Mouse (Mus musculus): ENCODE results near the gene Cnn3. TPM values are rescaled to one million over a fixed set of nuclear protein-coding genes. Genes with fewer than 3 reads are reported as not detected.

Gene Cnn3
- polyA plus RNA-seq, 1 experiment from 2014 or later: 375 TPM

DNA sequence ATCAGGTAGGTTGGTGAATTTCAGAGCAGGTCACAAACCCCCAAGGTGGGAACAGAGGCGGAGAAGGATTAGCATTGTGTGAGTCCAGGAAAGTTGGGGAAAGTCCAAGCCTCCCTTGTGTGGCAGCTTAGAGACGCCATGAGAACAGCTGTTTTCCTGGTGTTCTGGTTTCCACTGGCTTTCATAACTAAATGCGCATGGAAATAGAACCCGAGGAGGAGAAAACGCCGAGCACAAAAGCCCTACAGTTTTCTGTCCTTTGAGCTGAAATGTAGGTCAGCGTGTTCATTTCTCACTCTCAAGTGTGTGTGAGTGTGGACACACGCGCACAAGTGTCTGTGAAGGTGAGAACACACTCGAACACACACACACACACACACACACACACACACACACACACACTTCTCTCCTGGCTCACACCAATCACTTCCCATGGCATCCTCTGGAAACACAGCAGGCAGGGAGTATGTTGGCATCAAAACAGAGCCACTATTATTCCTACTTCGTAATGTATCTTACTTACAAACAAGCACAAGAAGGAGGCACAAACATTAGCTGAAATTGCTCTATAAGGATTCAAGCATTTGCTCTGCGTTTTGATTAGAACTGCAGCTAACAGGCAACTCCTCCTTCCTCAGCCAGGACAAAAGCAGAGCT lies 63.3 kb downstream of the Cnn3 start:
- no peak for ATAC-seq
- H3K9ac ChIP-seq (ENCODE audit: low read depth, low read length): no peak overlapping the region
- WGBS: 70% methylated on average over 12 of the region's 12 CpGs
- H3K9me3 ChIP-seq (ENCODE audit: control insufficient read depth, low read length): no peaks in the 10 kb centered on the region
- H3K4me3 ChIP-seq (ENCODE audit: low read length): no peak overlapping the region
- H3K27me3 ChIP-seq (replicated peaks; ENCODE audit: control insufficient read depth, insufficient read depth, low read length): no peaks in the 10 kb centered on the region
- no peak overlapping the region for H3K4me2 ChIP-seq (ENCODE audit: low read depth, low read length)
- no peak overlapping the region for H3K27ac ChIP-seq (ENCODE audit: low read length)
- H3K4me1 ChIP-seq (ENCODE audit: control insufficient read depth, insufficient read depth, low read length): peaks cover 4% of the 10 kb centered on the region; the same call in 1 of the 2 replicates
- H3K36me3 ChIP-seq (ENCODE audit: control insufficient read depth, insufficient read depth, low read length): no peaks in the 10 kb centered on the region

- WGBS: 47% methylated on average over 5 of the region's 5 CpGs
Observed at GRCm38 (mm10) chr3:121490941-121491340, 64.6 kb downstream of the Cnn3 start.

DNA sequence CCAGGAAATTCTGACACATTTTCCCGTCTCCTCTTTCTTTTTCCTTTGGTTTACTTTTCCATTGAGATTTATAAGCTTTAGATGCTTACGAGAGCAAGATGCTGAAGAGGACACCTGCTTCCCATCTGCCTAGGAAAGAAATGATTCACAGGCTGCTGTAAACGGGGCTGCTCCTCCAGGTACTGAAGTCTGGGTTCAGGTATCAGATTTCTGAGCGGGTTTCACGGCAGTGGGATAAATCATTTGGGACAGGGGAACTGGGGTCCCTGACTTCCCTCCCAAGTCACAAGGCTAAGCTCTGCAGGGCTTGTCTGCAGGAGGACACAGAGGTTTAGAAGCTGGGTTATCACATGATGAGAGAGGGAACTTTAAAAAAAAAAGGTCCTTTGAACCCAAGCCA lies 65.7 kb downstream of the Cnn3 start:
- no peak overlapping the region for H3K9ac ChIP-seq (ENCODE audit: low read depth, low read length)
- no peak overlapping the region for H3K27ac ChIP-seq (ENCODE audit: low read length)
- H3K4me1 ChIP-seq (ENCODE audit: control insufficient read depth, insufficient read depth, low read length): peaks cover 4% of the 10 kb centered on the region; the same call in 1 of the 2 replicates
- no peaks in the 10 kb centered on the region for H3K27me3 ChIP-seq (replicated peaks; ENCODE audit: control insufficient read depth, insufficient read depth, low read length)
- no peak overlapping the region for H3K4me3 ChIP-seq (ENCODE audit: low read length)
- H3K9me3 ChIP-seq (ENCODE audit: control insufficient read depth, low read length): no peaks in the 10 kb centered on the region
- no peak overlapping the region for H3K4me2 ChIP-seq (ENCODE audit: low read depth, low read length)
- whole genome bisulfite sequencing: 39% methylated on average over 5 of the region's 5 CpGs
- no peak for ATAC-seq
- no peaks in the 10 kb centered on the region for H3K36me3 ChIP-seq (ENCODE audit: control insufficient read depth, insufficient read depth, low read length)

More at GRCm38 (mm10) chr3:121490941-121491340, 64.6 kb downstream of the Cnn3 start:
- no peak overlapping the region for H3K4me2 ChIP-seq (ENCODE audit: low read depth, low read length)
- H3K36me3 ChIP-seq (ENCODE audit: control insufficient read depth, insufficient read depth, low read length): no peaks in the 10 kb centered on the region
- H3K4me1 ChIP-seq (ENCODE audit: control insufficient read depth, insufficient read depth, low read length): peaks cover 4% of the 10 kb centered on the region; the same call in 1 of the 2 replicates
- no peaks in the 10 kb centered on the region for H3K9me3 ChIP-seq (ENCODE audit: control insufficient read depth, low read length)
- no peaks in the 10 kb centered on the region for H3K27me3 ChIP-seq (replicated peaks; ENCODE audit: control insufficient read depth, insufficient read depth, low read length)
- H3K9ac ChIP-seq (ENCODE audit: low read depth, low read length): no peak overlapping the region
- no peak overlapping the region for H3K4me3 ChIP-seq (ENCODE audit: low read length)
- no peak for ATAC-seq
- H3K27ac ChIP-seq (ENCODE audit: low read length): no peak overlapping the region

GRCm38 (mm10) chr3:121493997-121494421 lies 67.7 kb downstream of the Cnn3 start:
- no peak overlapping the region for H3K27ac ChIP-seq (ENCODE audit: low read length)
- H3K4me1 ChIP-seq (ENCODE audit: control insufficient read depth, insufficient read depth, low read length): peaks cover 4% of the 10 kb centered on the region; the same call in 1 of the 2 replicates
- no peaks in the 10 kb centered on the region for H3K36me3 ChIP-seq (ENCODE audit: control insufficient read depth, insufficient read depth, low read length)
- no peak overlapping the region for H3K9ac ChIP-seq (ENCODE audit: low read depth, low read length)
- H3K27me3 ChIP-seq (replicated peaks; ENCODE audit: control insufficient read depth, insufficient read depth, low read length): no peaks in the 10 kb centered on the region
- no peak overlapping the region for H3K4me2 ChIP-seq (ENCODE audit: low read depth, low read length)
- H3K9me3 ChIP-seq (ENCODE audit: control insufficient read depth, low read length): no peaks in the 10 kb centered on the region
- WGBS: 82% methylated on average over 7 of the region's 7 CpGs
- no peak for ATAC-seq
- no peak overlapping the region for H3K4me3 ChIP-seq (ENCODE audit: low read length)

DNA sequence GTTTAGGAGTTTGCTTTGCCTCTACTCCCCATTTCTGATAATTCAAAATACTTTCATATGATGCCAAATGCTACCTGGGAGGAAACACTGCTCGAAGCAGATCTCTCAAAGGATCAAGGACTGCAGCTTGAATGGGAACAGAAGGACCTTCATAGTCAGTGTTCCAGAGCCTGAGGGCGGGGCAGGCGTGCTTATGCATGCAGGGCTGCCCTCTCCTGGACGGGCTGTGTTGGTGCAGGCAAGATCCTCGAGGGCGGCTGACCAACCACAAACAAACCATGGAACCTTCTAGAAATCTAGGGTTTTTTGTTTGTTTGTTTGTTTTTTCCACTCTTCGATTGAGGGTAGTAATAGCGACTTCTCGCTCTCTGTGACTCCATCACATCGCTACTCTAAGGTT lies 73.9 kb downstream of the Cnn3 start:
- Histone ChIP-seq H3K36me3 (ENCODE audit: control insufficient read depth, insufficient read depth, low read length) (no peaks in the 10 kb centered on the region), H3K4me2 (ENCODE audit: low read depth, low read length) (no peak overlapping the region), H3K4me3 (ENCODE audit: low read length) (no peak overlapping the region), H3K9me3 (ENCODE audit: control insufficient read depth, low read length) (no peaks in the 10 kb centered on the region), H3K27me3 (replicated peaks; ENCODE audit: control insufficient read depth, insufficient read depth, low read length) (no peaks in the 10 kb centered on the region), H3K27ac (ENCODE audit: low read length) (no peak overlapping the region), H3K9ac (ENCODE audit: low read depth, low read length) (no peak overlapping the region), H3K4me1 (ENCODE audit: control insufficient read depth, insufficient read depth, low read length) (peaks cover 6% of the 10 kb centered on the region; the same call in 1 of the 2 replicates)
- peak; percentile 57; the same call in 1 of the 2 replicates for ATAC-seq
- 58% methylated on average over 10 of the region's 10 CpGs for WGBS

GRCm38 (mm10) chr3:121500734-121501133 lies 74.4 kb downstream of the Cnn3 start:
- Histone ChIP-seq H3K36me3 (ENCODE audit: control insufficient read depth, insufficient read depth, low read length) (no peaks in the 10 kb centered on the region), H3K27ac (ENCODE audit: low read length) (no peak overlapping the region), H3K27me3 (replicated peaks; ENCODE audit: control insufficient read depth, insufficient read depth, low read length) (no peaks in the 10 kb centered on the region), H3K4me3 (ENCODE audit: low read length) (no peak overlapping the region), H3K4me2 (ENCODE audit: low read depth, low read length) (no peak overlapping the region), H3K9ac (ENCODE audit: low read depth, low read length) (no peak overlapping the region), H3K4me1 (ENCODE audit: control insufficient read depth, insufficient read depth, low read length) (peaks cover 6% of the 10 kb centered on the region; the same call in 1 of the 2 replicates), H3K9me3 (ENCODE audit: control insufficient read depth, low read length) (no peaks in the 10 kb centered on the region)
- 54% methylated on average over 5 of the region's 5 CpGs for WGBS
- ATAC-seq: peak; percentile 59

GRCm38 (mm10) chr3:121504927-121505487 lies 78.7 kb downstream of the Cnn3 start:
- H3K9me3 ChIP-seq (ENCODE audit: control insufficient read depth, low read length): no peaks in the 10 kb centered on the region
- no peak overlapping the region for H3K4me2 ChIP-seq (ENCODE audit: low read depth, low read length)
- H3K27me3 ChIP-seq (replicated peaks; ENCODE audit: control insufficient read depth, insufficient read depth, low read length): no peaks in the 10 kb centered on the region
- no peaks in the 10 kb centered on the region for H3K36me3 ChIP-seq (ENCODE audit: control insufficient read depth, insufficient read depth, low read length)
- no peak overlapping the region for H3K4me3 ChIP-seq (ENCODE audit: low read length)
- ATAC-seq: no peak
- 72% methylated on average over 8 of the region's 8 CpGs for WGBS
- peaks cover 6% of the 10 kb centered on the region; the same call in 1 of the 2 replicates for H3K4me1 ChIP-seq (ENCODE audit: control insufficient read depth, insufficient read depth, low read length)
- no peak overlapping the region for H3K9ac ChIP-seq (ENCODE audit: low read depth, low read length)
- no peak overlapping the region for H3K27ac ChIP-seq (ENCODE audit: low read length)

- ATAC-seq: no peak
- Histone ChIP-seq H3K4me3 (ENCODE audit: low read length) (no peak overlapping the region), H3K27me3 (replicated peaks; ENCODE audit: control insufficient read depth, insufficient read depth, low read length) (no peaks in the 10 kb centered on the region), H3K9ac (ENCODE audit: low read depth, low read length) (no peak overlapping the region), H3K9me3 (ENCODE audit: control insufficient read depth, low read length) (no peaks in the 10 kb centered on the region), H3K4me2 (ENCODE audit: low read depth, low read length) (no peak overlapping the region), H3K27ac (ENCODE audit: low read length) (no peak overlapping the region), H3K4me1 (ENCODE audit: control insufficient read depth, insufficient read depth, low read length) (peaks cover 5% of the 10 kb centered on the region; the same call in 1 of the 2 replicates), H3K36me3 (ENCODE audit: control insufficient read depth, insufficient read depth, low read length) (no peaks in the 10 kb centered on the region)
- WGBS: 83% methylated on average over 8 of the region's 8 CpGs
Observed at GRCm38 (mm10) chr3:121506175-121506574, 79.9 kb downstream of the Cnn3 start.

DNA sequence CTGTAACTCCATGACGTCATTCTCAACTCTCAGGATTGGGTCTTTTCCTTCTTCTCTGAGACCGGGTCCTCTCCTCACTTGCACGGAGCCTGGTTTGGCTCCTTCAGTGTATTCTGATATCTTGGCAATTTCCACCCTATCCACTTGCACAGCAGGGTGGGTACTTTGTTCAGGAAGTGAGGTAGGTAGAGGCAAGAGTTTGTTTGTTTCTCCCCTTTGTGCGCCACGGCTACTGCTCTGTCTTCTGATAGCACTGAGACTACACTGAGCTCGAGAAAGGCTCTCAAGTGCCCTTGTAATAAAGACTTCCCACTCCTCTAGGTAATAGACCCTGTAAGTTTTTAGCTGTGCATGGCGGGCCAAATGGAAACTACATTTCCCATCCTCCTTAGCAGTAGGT lies 80.5 kb downstream of the Cnn3 start:
- ATAC-seq: no peak
- Histone ChIP-seq H3K4me2 (ENCODE audit: low read depth, low read length) (no peak overlapping the region), H3K27ac (ENCODE audit: low read length) (no peak overlapping the region), H3K4me1 (ENCODE audit: control insufficient read depth, insufficient read depth, low read length) (no peaks in the 10 kb centered on the region), H3K9me3 (ENCODE audit: control insufficient read depth, low read length) (no peaks in the 10 kb centered on the region), H3K27me3 (replicated peaks; ENCODE audit: control insufficient read depth, insufficient read depth, low read length) (no peaks in the 10 kb centered on the region), H3K9ac (ENCODE audit: low read depth, low read length) (no peak overlapping the region), H3K4me3 (ENCODE audit: low read length) (no peak overlapping the region), H3K36me3 (ENCODE audit: control insufficient read depth, insufficient read depth, low read length) (no peaks in the 10 kb centered on the region)
- 87% methylated on average over 7 of the region's 7 CpGs for WGBS

All from intestine, embryonic 16.5 days (tissue).